Mouse (Mus musculus): ENCODE measurements around the gene As3mt.

GRCm38 (mm10) chr19:46784038-46784437 lies 76.8 kb downstream of the As3mt start:
- TF ChIP-seq E2F4 (IDR thresholded peaks at IDR 0.05; ENCODE audit: insufficient read depth) (no peak), POLR2A (IDR thresholded peaks at IDR 0.05; ENCODE audit: insufficient read length, low read depth) (no peak), USF1 (IDR thresholded peaks at IDR 0.05; ENCODE audit: low read depth) (no peak), CEBPB (IDR thresholded peaks at IDR 0.05; ENCODE audit: insufficient read depth, poor library complexity, severe bottlenecking) (no peak), MAX (IDR thresholded peaks at IDR 0.05; ENCODE audit: low read depth) (no peak), TCF3 (IDR thresholded peaks at IDR 0.05; ENCODE audit: insufficient read length, low read depth) (no peak), TCF12 (IDR thresholded peaks at IDR 0.05; ENCODE audit: insufficient read depth, poor library complexity, severe bottlenecking) (no peak), MYOG (IDR thresholded peaks at IDR 0.05; ENCODE audit: control insufficient read depth in 1 of 3, insufficient read depth in 1 of 3, insufficient read length in 2 of 3, low read depth in 2 of 3) (no peak), POLR2AphosphoS2 (IDR thresholded peaks at IDR 0.05; ENCODE audit: insufficient read length, low read depth) (no peak), MYOD1 (IDR thresholded peaks at IDR 0.05; ENCODE audit: control insufficient read depth in 1 of 3, insufficient read length in 2 of 3, low read depth in 2 of 3) (no peak)

All from myocyte (in vitro differentiated cells).